Mouse (Mus musculus): ENCODE results near the gene Gm21992. TPM values are rescaled to one million over a fixed set of nuclear protein-coding genes. Genes with fewer than 3 reads are reported as not detected.

Gene Gm21992
- polyA plus RNA-seq, 1 experiment from 2014 or later, result 23.9 TPM

DNA sequence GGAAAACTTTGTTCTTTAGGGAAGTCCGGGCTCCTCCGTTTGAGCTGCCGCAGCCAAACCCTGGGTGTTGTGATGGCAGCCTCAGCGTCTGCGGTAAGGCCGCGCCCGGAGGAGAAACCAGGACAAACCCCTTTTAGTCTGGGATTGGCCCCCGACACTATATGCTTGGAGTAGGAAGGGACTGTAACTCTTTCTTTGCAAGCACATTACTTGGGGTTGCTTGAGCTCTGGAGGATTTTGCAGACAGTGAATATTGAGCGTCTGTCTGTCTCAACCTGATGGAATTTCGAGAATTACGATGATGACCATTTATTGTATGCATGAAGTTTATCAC is 464 bp upstream of the Gm21992 start:
- Histone ChIP-seq H3K36me3 (no peaks in the 10 kb centered on the region), H3K9ac (peak overlapping the region; percentile 80), H3K4me3 (peak overlapping the region; percentile 80), H3K27me3 (no peaks in the 10 kb centered on the region), H3K9me3 (no peaks in the 10 kb centered on the region), H3K4me1 (replicated peaks) (peaks cover 39% of the 10 kb centered on the region), H3K4me2 (peak overlapping the region; percentile 73), H3K27ac (replicated peaks) (peak overlapping the region; percentile 94)
- ATAC-seq (ENCODE audit: low FRiP score, low read depth), result peak; percentile 40; the same call in 1 of the 2 replicates
- 6% methylated on average over 12 of the region's 12 CpGs for WGBS

DNA sequence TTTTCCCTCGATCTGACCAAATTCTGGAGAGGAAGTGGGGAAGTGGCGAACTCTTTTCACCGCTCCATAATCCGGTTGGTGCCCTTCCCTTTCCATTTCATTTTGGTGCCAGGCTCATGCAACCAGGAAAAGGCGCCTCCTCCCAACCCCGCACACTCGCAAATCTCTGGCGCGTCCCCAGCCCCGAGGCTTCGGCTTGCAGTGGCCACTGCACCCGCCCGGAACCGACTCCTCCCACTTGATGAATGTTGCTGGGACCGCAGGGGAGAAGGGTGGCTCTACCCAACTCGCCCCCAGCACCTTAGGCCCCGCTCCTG is 708 bp downstream of the Gm21992 start:
- H3K4me1 ChIP-seq (replicated peaks), result peaks cover 39% of the 10 kb centered on the region
- no peaks in the 10 kb centered on the region for H3K9me3 ChIP-seq
- WGBS, result 0% methylated on average over 17 of the region's 17 CpGs
- H3K9ac ChIP-seq, result peak overlapping the region; percentile 74
- H3K27me3 ChIP-seq, result no peaks in the 10 kb centered on the region
- peak overlapping the region; percentile 80 for H3K4me3 ChIP-seq
- H3K36me3 ChIP-seq, result no peaks in the 10 kb centered on the region
- H3K27ac ChIP-seq (replicated peaks), result peak overlapping the region; percentile 94
- no peak for ATAC-seq (ENCODE audit: low FRiP score, low read depth)
- peak overlapping the region; percentile 81 for H3K4me2 ChIP-seq

DNA sequence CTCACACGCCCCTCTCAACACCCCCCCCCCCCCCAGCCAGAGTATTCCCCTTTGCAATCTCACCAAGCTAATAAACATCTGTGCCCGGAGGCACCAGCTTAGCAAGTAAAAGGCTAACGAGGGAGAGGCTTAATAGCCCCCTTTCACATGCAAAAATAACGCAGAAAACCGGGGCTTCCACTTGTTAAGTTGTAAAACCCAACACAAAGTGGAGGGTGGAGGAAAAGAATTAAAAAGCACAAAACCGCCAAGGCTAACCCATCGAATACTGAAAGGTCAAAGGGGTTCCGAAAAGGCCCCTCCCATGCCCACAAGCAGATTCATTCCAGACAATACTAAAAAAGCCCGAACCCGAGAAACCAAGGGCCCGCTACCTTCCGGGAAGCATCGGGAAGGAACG is 1.1 kb downstream of the Gm21992 start:
- Histone ChIP-seq H3K4me2 (peak overlapping the region; percentile 81), H3K36me3 (no peaks in the 10 kb centered on the region), H3K27ac (replicated peaks) (peak overlapping the region; percentile 94), H3K4me1 (replicated peaks) (peaks cover 40% of the 10 kb centered on the region), H3K9ac (peak overlapping the region; percentile 74), H3K4me3 (peak overlapping the region; percentile 80), H3K27me3 (no peaks in the 10 kb centered on the region), H3K9me3 (no peaks in the 10 kb centered on the region)
- WGBS, result 0% methylated on average over 14 of the region's 14 CpGs
- ATAC-seq (ENCODE audit: low FRiP score, low read depth), result no peak

DNA sequence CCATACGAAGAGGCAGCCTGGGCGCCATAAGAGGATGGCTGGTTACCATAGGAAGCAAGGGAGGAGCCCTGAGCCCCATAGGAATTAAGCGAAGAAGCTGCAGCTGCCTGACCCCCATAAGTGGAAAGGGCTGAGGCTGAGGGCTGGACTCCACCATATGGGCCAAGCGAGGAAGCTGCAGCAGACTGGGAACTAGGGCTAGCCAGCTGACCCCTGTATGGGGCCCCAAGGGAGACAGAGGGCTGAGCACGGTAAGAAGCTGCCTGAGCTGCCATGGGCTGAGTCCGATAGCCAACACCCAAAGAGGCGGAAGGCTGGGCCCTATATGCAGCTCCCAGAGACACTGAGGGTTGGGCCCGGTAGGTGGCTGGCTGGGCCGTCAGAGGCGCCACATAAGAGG is 8.1 kb downstream of the Gm21992 start:
- ATAC-seq (ENCODE audit: low FRiP score, low read depth), result no peak
- Histone ChIP-seq H3K4me1 (replicated peaks) (peaks cover 15% of the 10 kb centered on the region), H3K4me3 (no peak overlapping the region), H3K27me3 (no peaks in the 10 kb centered on the region), H3K4me2 (no peak overlapping the region), H3K9me3 (no peaks in the 10 kb centered on the region), H3K9ac (no peak overlapping the region), H3K36me3 (peaks cover 43% of the 10 kb centered on the region), H3K27ac (replicated peaks) (no peak overlapping the region)
- WGBS, result 74% methylated on average over 10 of the region's 10 CpGs

DNA sequence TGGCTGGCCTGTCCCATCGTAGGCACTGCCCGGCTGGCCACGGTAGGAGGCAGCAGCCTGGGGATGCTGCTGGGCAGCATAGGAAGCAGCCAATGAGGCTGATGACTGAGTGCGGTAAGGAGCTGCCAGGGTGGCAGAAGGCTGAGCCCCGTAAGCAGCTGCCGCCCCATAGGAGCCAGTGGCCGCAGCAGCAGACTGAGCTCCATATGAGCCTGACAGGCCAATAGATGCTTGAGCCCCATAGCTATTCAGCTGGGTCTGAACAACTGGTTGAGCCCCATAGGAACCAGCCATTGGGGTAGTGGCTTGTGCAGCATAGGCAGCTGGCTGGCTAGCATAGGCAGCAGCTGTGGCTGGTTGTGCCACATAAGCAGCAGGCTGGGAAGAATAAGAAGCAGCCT is 8.7 kb downstream of the Gm21992 start:
- no peaks in the 10 kb centered on the region for H3K27me3 ChIP-seq
- 79% methylated on average over 7 of the region's 7 CpGs for WGBS
- ATAC-seq (ENCODE audit: low FRiP score, low read depth), result peak; percentile 46; the same call in 1 of the 2 replicates
- no peak overlapping the region for H3K9ac ChIP-seq
- H3K4me3 ChIP-seq, result no peak overlapping the region
- no peaks in the 10 kb centered on the region for H3K9me3 ChIP-seq
- no peak overlapping the region for H3K27ac ChIP-seq (replicated peaks)
- H3K4me2 ChIP-seq, result no peak overlapping the region
- H3K36me3 ChIP-seq, result peaks cover 44% of the 10 kb centered on the region
- H3K4me1 ChIP-seq (replicated peaks), result peaks cover 9% of the 10 kb centered on the region

DNA sequence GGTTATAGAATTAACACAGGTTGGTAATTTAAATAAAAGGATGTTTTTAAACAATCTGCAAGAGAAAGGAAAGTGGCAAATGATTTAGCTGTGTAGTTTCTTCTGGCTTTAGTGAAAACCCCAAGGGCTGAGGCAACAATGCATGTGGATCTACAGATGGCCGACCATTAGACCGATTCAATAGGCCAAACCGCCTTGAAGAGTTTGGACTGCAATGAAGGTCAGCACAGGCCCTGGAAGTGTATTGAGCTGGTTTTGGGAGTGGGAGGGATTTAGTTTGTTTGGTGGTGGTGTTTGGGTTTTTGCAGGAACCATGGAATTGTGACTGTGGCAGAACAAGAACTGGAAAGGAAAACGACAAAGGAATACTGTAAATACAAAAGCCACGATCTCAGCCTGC is 12.3 kb downstream of the Gm21992 start:
- no peak overlapping the region for H3K27ac ChIP-seq (replicated peaks)
- 93% methylated on average over 5 of the region's 5 CpGs for WGBS
- H3K4me1 ChIP-seq (replicated peaks), result peaks cover 13% of the 10 kb centered on the region
- H3K4me3 ChIP-seq, result no peak overlapping the region
- H3K9ac ChIP-seq, result no peak overlapping the region
- peaks cover 47% of the 10 kb centered on the region for H3K36me3 ChIP-seq
- ATAC-seq (ENCODE audit: low FRiP score, low read depth), result no peak
- no peaks in the 10 kb centered on the region for H3K27me3 ChIP-seq
- no peak overlapping the region for H3K4me2 ChIP-seq
- H3K9me3 ChIP-seq, result no peaks in the 10 kb centered on the region

DNA sequence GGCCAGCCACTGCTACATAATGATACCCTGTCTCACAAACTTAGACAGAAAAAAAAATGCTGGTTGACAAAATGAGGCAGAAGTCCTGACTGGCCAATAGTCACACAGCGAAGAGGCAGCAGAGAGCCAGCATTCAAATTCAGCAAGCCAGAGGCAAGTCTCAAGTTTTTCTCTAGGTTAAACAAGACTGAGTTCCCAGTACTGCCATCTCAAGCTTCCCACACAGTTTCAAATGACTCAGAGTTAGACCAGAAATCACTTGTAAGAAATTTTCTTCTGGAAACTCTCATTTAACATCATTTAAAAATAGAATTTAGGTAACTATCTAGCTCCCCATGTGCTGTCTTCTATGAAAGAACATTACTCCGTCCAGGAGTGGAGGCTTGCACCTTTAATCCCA is 13.6 kb downstream of the Gm21992 start:
- Histone ChIP-seq H3K27me3 (no peaks in the 10 kb centered on the region), H3K9me3 (no peaks in the 10 kb centered on the region), H3K36me3 (peaks cover 44% of the 10 kb centered on the region), H3K9ac (no peak overlapping the region), H3K4me1 (replicated peaks) (peaks cover 15% of the 10 kb centered on the region), H3K4me3 (no peak overlapping the region), H3K27ac (replicated peaks) (no peak overlapping the region), H3K4me2 (no peak overlapping the region)
- 99% methylated on average over 2 of the region's 2 CpGs for WGBS
- ATAC-seq (ENCODE audit: low FRiP score, low read depth), result no peak

DNA sequence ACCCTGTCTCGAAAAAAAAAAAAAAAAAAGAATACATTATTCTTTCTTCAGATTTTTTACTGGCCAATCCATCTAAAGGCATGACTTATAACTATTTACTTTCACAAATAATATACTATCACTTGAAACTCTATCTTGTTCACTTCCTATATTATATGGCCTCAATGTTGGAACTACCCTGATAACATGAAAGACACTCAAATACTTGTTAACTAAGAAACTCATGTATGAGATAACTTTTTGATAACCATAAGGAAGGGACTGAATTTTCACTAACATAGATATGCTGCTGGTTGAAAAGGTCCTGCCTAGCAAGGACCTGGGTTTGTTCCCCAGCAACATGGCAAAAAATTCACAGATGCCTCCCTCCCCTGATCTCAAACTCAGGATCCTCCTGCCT is 15.5 kb downstream of the Gm21992 start:
- ATAC-seq (ENCODE audit: low FRiP score, low read depth), result no peak
- no peak overlapping the region for H3K9ac ChIP-seq
- H3K9me3 ChIP-seq, result no peaks in the 10 kb centered on the region
- H3K4me1 ChIP-seq (replicated peaks), result peaks cover 32% of the 10 kb centered on the region
- no peak overlapping the region for H3K4me3 ChIP-seq
- no peaks in the 10 kb centered on the region for H3K27me3 ChIP-seq
- H3K4me2 ChIP-seq, result no peak overlapping the region
- peaks cover 38% of the 10 kb centered on the region for H3K36me3 ChIP-seq
- WGBS, result 90% methylated on average over 1 of the region's 1 CpGs
- no peak overlapping the region for H3K27ac ChIP-seq (replicated peaks)

DNA sequence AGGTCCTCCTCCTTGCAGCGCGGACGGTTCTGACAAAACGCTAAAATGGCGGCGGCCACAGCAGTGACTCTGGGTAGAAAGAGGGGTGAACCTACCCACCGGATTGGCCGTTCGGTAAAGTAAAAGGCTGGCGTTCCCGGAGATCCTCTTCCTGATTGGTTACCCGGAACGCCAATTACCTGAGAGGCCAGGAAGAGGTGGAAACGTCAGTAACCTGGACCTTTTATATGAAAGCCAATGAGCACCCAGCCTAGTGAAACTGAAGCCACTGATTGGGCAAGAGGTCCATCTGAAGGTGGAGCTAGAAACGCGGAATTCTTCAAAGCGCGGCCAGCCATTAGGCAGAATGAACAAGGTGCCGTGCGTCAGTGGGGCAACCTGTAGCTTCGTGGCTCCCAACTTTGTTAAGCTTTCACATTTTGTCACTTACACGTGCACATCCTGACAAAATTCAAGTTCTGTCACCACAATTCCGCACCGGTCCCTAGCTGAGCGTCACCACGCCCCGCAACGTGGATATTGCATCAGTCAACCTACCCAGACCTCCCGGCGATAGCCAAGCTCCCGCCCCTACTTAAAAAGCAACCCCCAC is 17.5 kb downstream of the Gm21992 start, which contains the start of gene Rbm4:
TSS of gene Rbm4 (minus strand) at position 71 of the 592 bp plus-strand sequence.
- Histone ChIP-seq H3K27ac (replicated peaks) (peak within 1 kb of the TSS; percentile 86), H3K27me3 (no peaks in the 10 kb centered on the region), H3K4me3 (peak within 1 kb of the TSS; percentile 65), H3K4me1 (replicated peaks) (peaks cover 51% of the 10 kb centered on the region), H3K9ac (peak within 1 kb of the TSS; percentile 71), H3K9me3 (no peaks in the 10 kb centered on the region), H3K36me3 (peaks cover 30% of the 10 kb centered on the region), H3K4me2 (peak within 1 kb of the TSS; percentile 74)
- under 1% methylated on average over 31 of the region's 31 CpGs for WGBS
- peak; percentile 99 for ATAC-seq (ENCODE audit: low FRiP score, low read depth)

DNA sequence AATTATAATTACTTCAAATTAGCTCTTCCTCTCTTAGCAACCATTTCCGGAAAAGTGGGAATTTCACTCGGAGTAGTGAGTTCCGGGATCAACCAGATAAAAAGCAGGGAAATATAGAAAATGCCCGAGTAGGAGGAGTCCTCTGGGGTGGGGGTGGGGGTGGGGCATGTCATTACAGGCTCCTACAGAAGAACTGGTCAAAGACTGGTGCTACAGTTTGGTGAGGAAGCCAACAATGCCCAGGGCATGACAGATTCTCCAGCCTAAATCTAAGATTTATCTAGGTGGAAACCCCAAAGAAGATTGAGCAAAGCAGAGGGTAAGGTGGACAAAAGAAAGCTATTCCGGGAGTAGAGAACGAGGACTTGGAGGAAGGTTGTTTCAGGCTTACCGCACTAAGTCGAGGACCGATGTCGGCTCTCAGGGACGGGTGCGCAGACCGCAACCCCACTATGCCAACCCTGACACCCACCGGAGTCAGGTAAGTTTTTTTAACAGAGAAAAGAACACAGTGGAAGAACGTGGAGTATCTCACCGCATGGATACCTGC is 18.1 kb downstream of the Gm21992 start:
- 2% methylated on average over 16 of the region's 16 CpGs for WGBS
- H3K4me3 ChIP-seq, result peak overlapping the region; percentile 65
- peaks cover 27% of the 10 kb centered on the region for H3K36me3 ChIP-seq
- peak; percentile 24; the same call in 1 of the 2 replicates for ATAC-seq (ENCODE audit: low FRiP score, low read depth)
- H3K4me1 ChIP-seq (replicated peaks), result peaks cover 57% of the 10 kb centered on the region
- H3K9ac ChIP-seq, result peak overlapping the region; percentile 71
- peak overlapping the region; percentile 86 for H3K27ac ChIP-seq (replicated peaks)
- H3K4me2 ChIP-seq, result peak overlapping the region; percentile 74
- no peaks in the 10 kb centered on the region for H3K27me3 ChIP-seq
- H3K9me3 ChIP-seq, result no peaks in the 10 kb centered on the region

DNA sequence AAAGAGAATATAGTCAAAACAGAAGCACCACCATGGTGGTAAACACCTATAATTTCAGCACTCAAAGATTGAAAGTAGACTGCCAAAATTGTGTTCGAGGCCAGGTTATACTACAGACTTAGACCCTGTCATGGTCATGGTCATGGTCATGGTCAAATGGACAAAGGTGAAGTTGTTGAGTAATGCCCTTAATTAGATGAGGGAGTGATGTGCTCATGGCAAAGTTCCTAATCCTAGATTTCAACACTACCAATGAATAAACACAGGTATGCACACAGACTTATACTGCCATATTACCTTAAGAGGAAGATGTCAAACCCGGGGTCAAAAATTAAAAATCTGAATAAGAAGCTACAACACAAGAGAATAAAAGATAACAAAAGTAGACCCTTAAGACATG is 25.1 kb downstream of the Gm21992 start:
- WGBS, result 96% methylated on average over 2 of the region's 2 CpGs
- no peak overlapping the region for H3K9ac ChIP-seq
- ATAC-seq (ENCODE audit: low FRiP score, low read depth), result no peak
- H3K27me3 ChIP-seq, result no peaks in the 10 kb centered on the region
- no peak overlapping the region for H3K4me2 ChIP-seq
- peaks cover 45% of the 10 kb centered on the region for H3K4me1 ChIP-seq (replicated peaks)
- peaks cover 65% of the 10 kb centered on the region for H3K36me3 ChIP-seq
- no peaks in the 10 kb centered on the region for H3K9me3 ChIP-seq
- H3K27ac ChIP-seq (replicated peaks), result no peak overlapping the region
- no peak overlapping the region for H3K4me3 ChIP-seq

DNA sequence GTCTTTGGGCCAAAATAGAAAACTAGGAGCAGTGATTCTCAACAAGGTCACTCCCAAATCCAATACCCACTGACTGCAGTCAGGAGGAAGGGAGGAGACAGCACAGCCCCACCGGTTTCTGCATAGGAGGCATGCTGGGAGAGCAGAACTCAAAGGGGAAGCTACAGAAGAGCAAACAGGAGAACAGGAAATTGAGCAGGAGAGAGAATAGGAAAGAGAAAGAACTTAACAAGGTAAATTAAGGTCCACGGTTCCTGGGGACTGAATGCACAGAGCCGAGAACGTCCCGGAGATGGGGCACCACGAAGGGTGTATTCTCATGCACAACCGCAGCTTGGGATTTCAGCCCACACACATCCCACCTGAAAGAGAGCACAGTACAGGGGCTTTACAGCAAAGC is 26.2 kb downstream of the Gm21992 start:
- no peaks in the 10 kb centered on the region for H3K27me3 ChIP-seq
- H3K4me2 ChIP-seq, result no peak overlapping the region
- 89% methylated on average over 7 of the region's 7 CpGs for WGBS
- ATAC-seq (ENCODE audit: low FRiP score, low read depth), result no peak
- H3K27ac ChIP-seq (replicated peaks), result no peak overlapping the region
- H3K9ac ChIP-seq, result no peak overlapping the region
- peaks cover 63% of the 10 kb centered on the region for H3K36me3 ChIP-seq
- peaks cover 34% of the 10 kb centered on the region for H3K4me1 ChIP-seq (replicated peaks)
- H3K9me3 ChIP-seq, result no peaks in the 10 kb centered on the region
- H3K4me3 ChIP-seq, result no peak overlapping the region

DNA sequence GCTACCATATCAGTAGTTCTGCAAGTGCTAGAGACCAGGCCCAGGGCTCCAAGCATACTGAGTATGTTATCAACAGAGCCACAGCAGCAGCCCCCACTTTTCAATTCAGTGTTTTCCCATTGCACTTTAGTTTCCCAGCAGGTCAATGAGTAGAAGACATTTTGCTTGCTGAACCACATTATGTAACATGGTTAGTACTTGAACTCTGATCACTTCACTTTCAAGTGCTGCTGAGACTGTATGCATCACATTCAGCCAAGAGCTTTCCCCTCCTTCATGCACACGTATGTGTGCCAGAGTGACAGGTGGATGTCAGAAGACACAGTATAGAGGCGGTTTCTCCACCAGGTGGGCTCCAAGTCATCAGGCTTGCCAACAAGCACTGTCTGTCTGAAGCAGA is 28.5 kb downstream of the Gm21992 start:
- WGBS, result 88% methylated on average over 2 of the region's 2 CpGs
- peaks cover 13% of the 10 kb centered on the region for H3K4me1 ChIP-seq (replicated peaks)
- H3K9me3 ChIP-seq, result no peaks in the 10 kb centered on the region
- no peak overlapping the region for H3K4me3 ChIP-seq
- no peak overlapping the region for H3K27ac ChIP-seq (replicated peaks)
- no peak overlapping the region for H3K9ac ChIP-seq
- H3K36me3 ChIP-seq, result peaks cover 54% of the 10 kb centered on the region
- H3K27me3 ChIP-seq, result no peaks in the 10 kb centered on the region
- H3K4me2 ChIP-seq, result no peak overlapping the region
- no peak for ATAC-seq (ENCODE audit: low FRiP score, low read depth)
